Mouse (Mus musculus) bone marrow macrophage, adult 2 months (primary cell): ENCODE measurements at regions not wholly inside any gene's neighbourhood (a gene's known extent, or its start where the extent isn't known, plus 50 kb on each side); places are given as distances from the start of the nearest gene placed in this dataset.

Source experiments
- CTCF ChIP-seq: IDR thresholded peaks from 2 replicates; pipeline ENCODE4 v1.5.1; 2012; ENCODE audit warnings: low read depth, mild to moderate bottlenecking, low read length, moderate library complexity
- POLR2A ChIP-seq: IDR thresholded peaks from 2 replicates; pipeline ENCODE4 v1.6.1; 2012; ENCODE audit warnings: mild to moderate bottlenecking, low read depth, low read length, borderline replicate concordance

- no peak for TF ChIP-seq POLR2A
- TF ChIP-seq CTCF = no peak
Observed at GRCm38 (mm10) chr7:137558871-137559270, 121.5 kb downstream of the Glrx3 start.
